Mouse (Mus musculus): ENCODE measurements around the gene Praf2. TPM values are rescaled to one million over a fixed set of nuclear protein-coding genes. Genes with fewer than 3 reads are reported as not detected.
"Not testable (repeated sequence)": the region's sequence is repeated elsewhere in the genome, so short reads cannot be mapped to it uniquely, and the experiment has no call there.

Praf2 gene
- polyA plus RNA-seq, 1 experiment from 2014 or later = 85.9 TPM

- 26% methylated on average over 1 of the region's 1 CpGs for WGBS
- not testable (repeated sequence) for H3K9me3 ChIP-seq (replicated peaks); H3K4me3 ChIP-seq; H3K27me3 ChIP-seq (ENCODE audit: low read depth, poor library complexity, severe bottlenecking); H3K4me1 ChIP-seq; H3K36me3 ChIP-seq; H3K27ac ChIP-seq (replicated peaks); DNase-seq (ENCODE audit: low spot score)
Measured at GRCm38 (mm10) chrX:7716058-7716457, 12.2 kb upstream of the Praf2 start.

DNA sequence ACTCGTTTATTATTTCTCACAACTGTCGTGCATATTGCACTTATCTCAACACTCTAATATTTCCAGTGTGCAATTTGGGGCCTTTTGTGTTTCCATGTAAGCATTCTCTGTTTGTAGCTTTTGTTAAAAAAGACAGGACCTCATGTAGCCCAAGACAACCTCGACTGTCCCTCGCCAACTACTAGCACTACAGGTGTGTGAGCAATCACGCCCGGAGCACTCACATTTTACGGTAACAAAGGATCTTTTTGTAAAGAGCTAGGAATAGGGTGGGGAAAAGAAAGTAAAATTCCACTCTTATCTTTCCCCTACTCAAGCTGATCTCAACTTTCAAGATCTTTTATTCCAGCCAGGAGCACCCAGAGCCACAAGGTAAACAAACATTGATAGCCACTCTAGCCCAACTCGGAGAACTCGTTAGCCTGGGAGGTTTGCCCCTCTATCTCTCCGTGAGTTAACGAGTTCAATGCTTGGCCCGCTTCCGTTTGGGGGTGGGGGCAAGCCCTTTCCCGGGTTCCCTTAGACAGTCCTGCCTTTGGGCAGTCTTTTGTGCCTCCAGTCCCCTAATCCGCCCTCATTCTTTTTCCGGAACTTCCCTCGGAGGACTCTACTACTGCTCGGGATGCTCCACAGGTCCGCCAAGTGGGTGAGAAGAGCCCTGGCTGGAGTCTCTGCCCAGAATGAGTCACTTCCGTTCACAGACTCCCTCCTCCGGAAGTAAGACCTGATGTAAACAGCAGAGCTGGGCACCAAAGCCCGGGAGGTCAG lies 6.5 kb upstream of the Praf2 start, which contains the start of gene Gm45208:
Gm45208 (plus strand) TSS at position 732 of the 768 bp plus-strand sequence.
- Histone ChIP-seq H3K9me3 (replicated peaks) (peaks cover 10% of the 10 kb centered on the region), H3K27ac (replicated peaks) (peak within 1 kb of the TSS; percentile 94), H3K4me1 (peaks cover 5% of the 10 kb centered on the region), H3K4me3 (peak within 1 kb of the TSS; percentile 65), H3K36me3 (peaks cover 23% of the 10 kb centered on the region), H3K27me3 (ENCODE audit: low read depth, poor library complexity, severe bottlenecking) (no peaks in the 10 kb centered on the region)
- 24% methylated on average over 22 of the region's 22 CpGs for WGBS
- DNase-seq (ENCODE audit: low spot score) = peak; percentile 71

DNA sequence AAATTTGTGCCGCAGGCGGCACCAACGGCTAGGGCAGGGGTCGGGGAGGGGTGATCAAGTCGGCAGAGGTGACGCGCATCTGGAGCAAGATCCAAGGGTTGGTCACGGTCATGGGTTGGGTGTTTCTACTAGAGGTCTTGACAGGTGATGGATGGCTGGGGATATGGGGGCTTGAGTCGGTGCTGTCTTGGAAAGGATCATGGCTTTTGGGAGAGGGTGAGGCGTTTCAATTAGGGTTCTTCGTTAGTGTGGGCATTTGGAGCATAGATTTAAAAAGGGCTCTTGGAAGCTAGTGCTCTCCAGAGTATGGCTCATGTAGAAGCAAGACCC lies 6.0 kb upstream of the Praf2 start:
- H3K4me1 ChIP-seq = peaks cover 5% of the 10 kb centered on the region
- peaks cover 16% of the 10 kb centered on the region for H3K9me3 ChIP-seq (replicated peaks)
- H3K27ac ChIP-seq (replicated peaks) = peak overlapping the region; percentile 94
- DNase-seq (ENCODE audit: low spot score) = no peak
- H3K4me3 ChIP-seq = peak overlapping the region; percentile 65
- peaks cover 29% of the 10 kb centered on the region for H3K36me3 ChIP-seq
- H3K27me3 ChIP-seq (ENCODE audit: low read depth, poor library complexity, severe bottlenecking) = no peaks in the 10 kb centered on the region
- WGBS = 25% methylated on average over 11 of the region's 11 CpGs

DNA sequence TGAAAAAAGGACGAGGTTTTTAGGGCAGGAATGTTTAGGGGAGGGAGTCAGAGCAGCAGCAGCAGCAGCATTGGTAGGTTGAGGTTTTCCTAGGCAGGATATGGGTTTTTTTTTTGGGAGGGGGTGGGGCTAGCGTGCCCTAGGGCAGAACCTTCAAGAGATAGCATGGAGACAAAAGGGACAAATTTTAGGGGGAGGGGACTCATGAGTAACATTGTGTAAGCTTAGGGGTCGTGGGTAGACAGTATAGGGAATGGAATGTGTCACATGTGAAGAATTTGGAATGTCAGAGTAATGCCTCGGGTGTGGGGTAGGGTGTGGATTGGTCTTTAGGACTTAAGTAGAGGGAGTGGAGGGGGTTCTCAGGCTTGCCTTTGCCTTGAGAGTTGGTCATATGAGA lies 5.5 kb upstream of the Praf2 start:
- DNase-seq (ENCODE audit: low spot score) = no peak
- Histone ChIP-seq H3K36me3 (peaks cover 31% of the 10 kb centered on the region), H3K27ac (replicated peaks) (no peak overlapping the region), H3K4me1 (peaks cover 8% of the 10 kb centered on the region), H3K9me3 (replicated peaks) (peaks cover 16% of the 10 kb centered on the region), H3K27me3 (ENCODE audit: low read depth, poor library complexity, severe bottlenecking) (no peaks in the 10 kb centered on the region), H3K4me3 (peak overlapping the region; percentile 65)
- WGBS = 24% methylated on average over 4 of the region's 4 CpGs

DNA sequence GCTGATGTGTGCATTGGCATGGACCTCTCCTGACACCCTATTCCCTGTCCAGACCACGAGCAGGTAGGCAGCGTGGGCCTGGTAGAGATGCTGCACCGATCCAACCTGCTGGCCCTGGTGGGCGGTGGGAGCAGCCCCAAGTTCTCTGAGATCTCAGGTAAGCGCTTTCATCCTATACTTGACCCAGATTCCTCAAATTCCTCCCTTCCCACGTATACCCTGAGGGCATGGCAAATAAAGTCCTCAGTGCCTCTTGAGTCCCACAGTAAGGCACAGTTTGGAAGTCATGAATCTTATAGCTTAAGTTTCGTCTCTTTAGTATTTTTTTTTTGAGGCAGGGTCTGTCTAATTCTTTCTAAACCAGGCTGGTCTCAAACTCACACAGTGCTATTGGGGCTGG lies 4.1 kb upstream of the Praf2 start:
- H3K27ac ChIP-seq (replicated peaks) = no peak overlapping the region
- peaks cover 19% of the 10 kb centered on the region for H3K9me3 ChIP-seq (replicated peaks)
- H3K4me1 ChIP-seq = peaks cover 11% of the 10 kb centered on the region
- WGBS = 90% methylated on average over 7 of the region's 7 CpGs
- no peaks in the 10 kb centered on the region for H3K27me3 ChIP-seq (ENCODE audit: low read depth, poor library complexity, severe bottlenecking)
- peaks cover 31% of the 10 kb centered on the region for H3K36me3 ChIP-seq
- H3K4me3 ChIP-seq = no peak overlapping the region
- DNase-seq (ENCODE audit: low spot score) = no peak

- Histone ChIP-seq H3K9me3 (replicated peaks) (peaks cover 19% of the 10 kb centered on the region), H3K27me3 (ENCODE audit: low read depth, poor library complexity, severe bottlenecking) (no peaks in the 10 kb centered on the region), H3K4me3 (no peak overlapping the region), H3K36me3 (peaks cover 31% of the 10 kb centered on the region), H3K4me1 (peaks cover 17% of the 10 kb centered on the region), H3K27ac (replicated peaks) (no peak overlapping the region)
- 85% methylated on average over 12 of the region's 12 CpGs for WGBS
- no peak for DNase-seq (ENCODE audit: low spot score)
Measured at GRCm38 (mm10) chrX:7725841-7726240, 2.4 kb upstream of the Praf2 start.

- no peak overlapping the region for H3K4me3 ChIP-seq
- no peaks in the 10 kb centered on the region for H3K27me3 ChIP-seq (ENCODE audit: low read depth, poor library complexity, severe bottlenecking)
- no peak for DNase-seq (ENCODE audit: low spot score)
- H3K4me1 ChIP-seq = peaks cover 17% of the 10 kb centered on the region
- WGBS = 92% methylated on average over 13 of the region's 13 CpGs
- peaks cover 31% of the 10 kb centered on the region for H3K36me3 ChIP-seq
- H3K9me3 ChIP-seq (replicated peaks) = peaks cover 19% of the 10 kb centered on the region
- no peak overlapping the region for H3K27ac ChIP-seq (replicated peaks)
Measured at GRCm38 (mm10) chrX:7727176-7727575, 1.1 kb upstream of the Praf2 start.

- Histone ChIP-seq H3K27ac (replicated peaks) (peak overlapping the region; percentile 81), H3K9me3 (replicated peaks) (peaks cover 25% of the 10 kb centered on the region), H3K36me3 (peaks cover 29% of the 10 kb centered on the region), H3K4me3 (peak overlapping the region; percentile 58), H3K4me1 (peaks cover 16% of the 10 kb centered on the region), H3K27me3 (ENCODE audit: low read depth, poor library complexity, severe bottlenecking) (no peaks in the 10 kb centered on the region)
- DNase-seq (ENCODE audit: low spot score) = no peak
- 50% methylated on average over 4 of the region's 4 CpGs for WGBS
Measured at GRCm38 (mm10) chrX:7728922-7729265, 655 bp downstream of the Praf2 start.

GRCm38 (mm10) chrX:7733571-7734156 lies 5.4 kb downstream of the Praf2 start:
- Histone ChIP-seq H3K9me3 (replicated peaks) (peaks cover 6% of the 10 kb centered on the region; the same call in 1 of the 2 replicates), H3K27me3 (ENCODE audit: low read depth, poor library complexity, severe bottlenecking) (no peaks in the 10 kb centered on the region), H3K36me3 (peaks cover 23% of the 10 kb centered on the region), H3K27ac (replicated peaks) (0 out of 2 replicates have a peak overlapping the region, but pooled peaks have one; percentile 17), H3K4me3 (peak overlapping the region; percentile 29), H3K4me1 (peaks cover 16% of the 10 kb centered on the region)
- peak; percentile 66 for DNase-seq (ENCODE audit: low spot score)
- 31% methylated on average over 26 of the region's 26 CpGs for WGBS

DNA sequence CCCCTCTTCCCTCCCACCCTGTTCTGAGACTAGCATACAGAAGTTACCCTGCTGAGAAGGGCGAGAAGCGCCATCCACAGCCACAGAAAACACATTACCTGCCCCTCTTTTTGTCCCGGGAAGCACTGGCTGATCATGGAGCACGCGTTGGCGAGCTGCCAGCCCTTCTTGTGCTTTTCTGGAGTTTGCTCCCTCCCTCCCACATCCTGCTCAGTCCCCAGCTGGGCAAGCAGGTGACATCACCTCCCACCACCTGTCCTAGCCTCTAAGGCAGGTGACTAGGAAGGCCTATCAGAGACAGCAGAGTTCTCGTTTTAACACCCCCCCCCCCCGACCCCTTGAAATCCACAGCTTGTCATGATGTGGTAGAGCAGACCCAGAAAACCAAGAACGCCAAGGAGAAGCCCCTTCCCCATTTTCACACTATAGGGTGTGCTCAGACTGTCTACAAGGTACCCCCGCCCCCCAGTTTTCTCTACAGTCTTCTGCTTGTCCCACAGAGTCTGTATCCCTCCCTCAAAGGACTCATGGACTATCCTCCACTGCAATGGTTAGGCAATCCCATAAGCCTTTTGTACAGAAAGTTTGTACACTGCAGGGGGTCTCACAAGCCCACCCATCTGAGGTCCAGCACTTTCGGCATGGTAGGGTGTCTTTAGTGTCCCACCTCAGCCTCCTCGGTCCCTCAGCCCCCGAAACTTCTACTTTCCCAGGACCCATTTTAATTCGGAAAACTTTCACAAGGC lies 11.3 kb downstream of the Praf2 start:
- peaks cover 6% of the 10 kb centered on the region; the same call in 1 of the 2 replicates for H3K9me3 ChIP-seq (replicated peaks)
- no peaks in the 10 kb centered on the region for H3K27me3 ChIP-seq (ENCODE audit: low read depth, poor library complexity, severe bottlenecking)
- whole genome bisulfite sequencing = 74% methylated on average over 14 of the region's 14 CpGs
- H3K4me3 ChIP-seq = no peak overlapping the region
- peaks cover 23% of the 10 kb centered on the region for H3K36me3 ChIP-seq
- no peak for DNase-seq (ENCODE audit: low spot score)
- no peak overlapping the region for H3K27ac ChIP-seq (replicated peaks)
- no peaks in the 10 kb centered on the region for H3K4me1 ChIP-seq

GRCm38 (mm10) chrX:7740082-7740819 lies 12.0 kb downstream of the Praf2 start:
- no peak for DNase-seq (ENCODE audit: low spot score)
- H3K36me3 ChIP-seq = peaks cover 19% of the 10 kb centered on the region; the same call in 1 of the 2 replicates
- H3K27me3 ChIP-seq (ENCODE audit: low read depth, poor library complexity, severe bottlenecking) = no peaks in the 10 kb centered on the region
- H3K4me3 ChIP-seq = no peak overlapping the region
- WGBS = 76% methylated on average over 10 of the region's 10 CpGs
- H3K9me3 ChIP-seq (replicated peaks) = peaks cover 6% of the 10 kb centered on the region; the same call in 1 of the 2 replicates
- H3K4me1 ChIP-seq = no peaks in the 10 kb centered on the region
- no peak overlapping the region for H3K27ac ChIP-seq (replicated peaks)

GRCm38 (mm10) chrX:7741103-7741502 lies 12.9 kb downstream of the Praf2 start:
- peaks cover 6% of the 10 kb centered on the region; the same call in 1 of the 2 replicates for H3K9me3 ChIP-seq (replicated peaks)
- no peak overlapping the region for H3K27ac ChIP-seq (replicated peaks)
- peaks cover 15% of the 10 kb centered on the region; the same call in 1 of the 2 replicates for H3K36me3 ChIP-seq
- WGBS = 73% methylated on average over 5 of the region's 5 CpGs
- H3K27me3 ChIP-seq (ENCODE audit: low read depth, poor library complexity, severe bottlenecking) = no peaks in the 10 kb centered on the region
- H3K4me3 ChIP-seq = no peak overlapping the region
- H3K4me1 ChIP-seq = no peaks in the 10 kb centered on the region
- no peak for DNase-seq (ENCODE audit: low spot score)

Data from midbrain, embryonic 10.5 days (tissue).